Mouse (Mus musculus) stomach, embryonic 15.5 days (tissue): Measurements from ENCODE around the gene Vps35l. TPM values are rescaled to one million over a fixed set of nuclear protein-coding genes. Genes with fewer than 3 reads are reported as not detected.

Source experiments
- ATAC-seq: fragments of 200-750 bp; cut with Nextera tagmentation; 2 replicates; pipeline ENCODE4 v1.8.0; 2017; ENCODE audit warnings: low read depth, moderate number of reproducible peaks, moderate TSS enrichment; ENCODE audit not compliant: insufficient read depth, low FRiP score
- H3K27ac ChIP-seq: fragments of 300-500 bp; sonication (generic); 2 replicates; pipeline ENCODE4 v1.5.1; 2015; ENCODE audit warnings: mild to moderate bottlenecking, inconsistent platforms
- H3K27me3 ChIP-seq: fragments of 300-500 bp; sonication (generic); replicated peaks from 2 replicates; pipeline ENCODE4 v1.6.1; 2015; ENCODE audit warnings: inconsistent platforms
- H3K36me3 ChIP-seq: fragments of 300-500 bp; sonication (generic); 2 replicates; pipeline ENCODE4 v1.6.1; 2015; ENCODE audit warnings: inconsistent platforms
- H3K4me1 ChIP-seq: fragments of 300-500 bp; sonication (generic); 2 replicates; pipeline ENCODE4 v1.6.1; 2015; ENCODE audit warnings: inconsistent platforms
- H3K4me2 ChIP-seq: fragments of 300-500 bp; sonication (generic); 2 replicates; pipeline ENCODE4 v1.6.1; 2015; ENCODE audit warnings: mild to moderate bottlenecking, inconsistent platforms
- H3K4me3 ChIP-seq: fragments of 300-500 bp; sonication (generic); replicated peaks from 2 replicates; pipeline ENCODE4 v1.5.1; 2015; ENCODE audit warnings: inconsistent platforms
- H3K9ac ChIP-seq: fragments of 300-500 bp; sonication (generic); 2 replicates; pipeline ENCODE4 v1.6.1; 2015; ENCODE audit warnings: inconsistent platforms
- H3K9me3 ChIP-seq: fragments of 300-500 bp; sonication (generic); 2 replicates; pipeline ENCODE4 v1.6.1; 2016; ENCODE audit warnings: inconsistent platforms
- WGBS: fragments of 180-500 bp; shearing (Covaris S2); methylation state at CpG from one replicate; pipeline ENCODE4 v1.1.7; 2015; 5-methylcytosine and 5-hydroxymethylcytosine counted together
- polyA plus RNA-seq: library from polyadenylated mRNA; unstranded; fragments of >200 nt; fragmentation: Nextera tagmentation; extraction: Ambion mirVana; gene quantifications from 2 replicates; pipeline ENCODE4 v1.2.1, GENCODE M21; 2015

Gene Vps35l
- polyA plus RNA-seq, 1 experiment from 2014 or later: 52.7 TPM

- no peak overlapping the region for H3K27ac ChIP-seq
- H3K27me3 ChIP-seq: no peaks in the 10 kb centered on the region
- 0 out of 2 replicates have a peak, but pooled peaks cover 6% of the 10 kb centered on the region for H3K36me3 ChIP-seq
- H3K4me2 ChIP-seq: no peak overlapping the region
- no peak overlapping the region for H3K4me3 ChIP-seq
- no peaks in the 10 kb centered on the region for H3K4me1 ChIP-seq
- H3K9ac ChIP-seq: no peak overlapping the region
- WGBS: 84% methylated on average over 11 of the region's 11 CpGs
- no peaks in the 10 kb centered on the region for H3K9me3 ChIP-seq
- no peak for ATAC-seq
Measured at GRCm38 (mm10) chr7:118783305-118784001, 43.4 kb downstream of the Vps35l start.

DNA sequence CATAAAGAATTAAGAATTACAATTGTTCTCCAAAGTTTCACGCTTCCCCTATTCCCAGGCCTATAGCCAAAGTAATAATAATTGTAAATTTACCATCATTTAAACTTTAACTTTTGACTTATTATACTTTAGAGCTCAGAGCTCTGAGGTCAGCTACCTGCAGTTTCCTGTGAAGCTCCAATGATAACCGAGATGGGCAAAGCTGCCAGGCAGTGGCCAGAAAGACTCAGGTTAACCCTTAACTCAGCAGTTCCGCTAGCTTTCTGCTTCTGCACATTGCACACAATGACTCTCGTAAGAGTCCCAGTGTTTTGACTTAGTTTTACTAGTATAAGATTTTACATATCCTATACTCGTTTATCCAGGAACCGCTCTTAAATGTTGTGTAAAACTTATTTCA is 46.1 kb downstream of the Vps35l start:
- Histone ChIP-seq H3K4me2 (no peak overlapping the region), H3K4me3 (no peak overlapping the region), H3K36me3 (0 out of 2 replicates have a peak, but pooled peaks cover 3% of the 10 kb centered on the region), H3K9ac (no peak overlapping the region), H3K9me3 (no peaks in the 10 kb centered on the region), H3K27ac (no peak overlapping the region), H3K4me1 (no peaks in the 10 kb centered on the region), H3K27me3 (no peaks in the 10 kb centered on the region)
- WGBS: 87% methylated on average over 6 of the region's 6 CpGs
- ATAC-seq: no peak

- H3K4me1 ChIP-seq: no peaks in the 10 kb centered on the region
- no peak overlapping the region for H3K4me3 ChIP-seq
- H3K36me3 ChIP-seq: 0 out of 2 replicates have a peak, but pooled peaks cover 3% of the 10 kb centered on the region
- no peaks in the 10 kb centered on the region for H3K27me3 ChIP-seq
- H3K9me3 ChIP-seq: no peaks in the 10 kb centered on the region
- H3K9ac ChIP-seq: no peak overlapping the region
- H3K27ac ChIP-seq: no peak overlapping the region
- no peak for ATAC-seq
- no peak overlapping the region for H3K4me2 ChIP-seq
- WGBS: 94% methylated on average over 5 of the region's 5 CpGs
Measured at GRCm38 (mm10) chr7:118787326-118787725, 47.3 kb downstream of the Vps35l start.

DNA sequence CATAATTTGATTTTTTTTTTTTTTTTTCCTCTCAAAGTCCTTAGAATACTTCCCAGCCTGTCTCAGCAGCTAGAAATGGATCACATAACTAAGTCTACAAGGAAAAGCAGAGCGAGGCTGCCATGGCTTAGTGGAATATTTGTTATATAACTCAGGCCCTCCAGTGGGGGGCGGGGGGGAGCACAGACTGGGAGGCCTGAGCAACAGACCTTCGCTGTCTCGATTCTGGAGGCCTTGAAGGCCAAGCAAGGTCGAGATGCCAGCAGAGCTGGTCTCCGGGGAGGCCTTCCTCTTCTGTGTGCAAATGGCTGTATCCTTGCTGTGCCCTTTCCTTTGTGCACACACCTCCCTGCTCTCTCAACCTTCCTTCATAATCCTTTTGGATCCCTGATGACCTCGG is 48.5 kb downstream of the Vps35l start:
- WGBS: 60% methylated on average over 7 of the region's 7 CpGs
- ATAC-seq: no peak
- Histone ChIP-seq H3K9me3 (no peaks in the 10 kb centered on the region), H3K4me3 (no peak overlapping the region), H3K36me3 (0 out of 2 replicates have a peak, but pooled peaks cover 3% of the 10 kb centered on the region), H3K4me2 (no peak overlapping the region), H3K27ac (no peak overlapping the region), H3K9ac (no peak overlapping the region), H3K4me1 (no peaks in the 10 kb centered on the region), H3K27me3 (no peaks in the 10 kb centered on the region)

GRCm38 (mm10) chr7:118790292-118790691 is 50.3 kb downstream of the Vps35l start:
- Histone ChIP-seq H3K4me2 (no peak overlapping the region), H3K36me3 (peaks cover 5% of the 10 kb centered on the region; the same call in 1 of the 2 replicates), H3K9me3 (no peaks in the 10 kb centered on the region), H3K27ac (no peak overlapping the region), H3K9ac (no peak overlapping the region), H3K27me3 (no peaks in the 10 kb centered on the region), H3K4me3 (no peak overlapping the region), H3K4me1 (no peaks in the 10 kb centered on the region)
- no peak for ATAC-seq
- whole genome bisulfite sequencing: 81% methylated on average over 5 of the region's 5 CpGs

DNA sequence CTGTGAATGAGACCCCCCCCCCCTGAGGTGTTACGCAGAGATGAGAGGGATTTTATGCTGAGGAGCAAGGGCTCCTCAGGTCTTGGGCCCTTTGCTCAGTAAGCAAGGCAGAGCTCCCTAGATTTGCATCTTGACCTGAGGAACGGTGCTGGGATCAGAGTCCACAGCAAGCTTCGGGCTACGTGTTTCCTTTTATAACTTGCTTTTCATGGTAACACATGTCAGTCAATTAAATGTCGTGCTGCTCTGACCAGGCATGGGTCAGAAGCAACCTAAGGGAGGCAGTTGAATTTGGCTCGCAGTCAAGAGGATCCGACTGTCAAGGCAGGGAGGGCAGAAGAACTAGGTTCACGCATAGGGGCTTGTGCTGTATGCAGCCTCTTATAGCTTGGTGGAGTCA is 53.9 kb downstream of the Vps35l start:
- no peak overlapping the region for H3K4me3 ChIP-seq
- H3K36me3 ChIP-seq: peaks cover 5% of the 10 kb centered on the region; the same call in 1 of the 2 replicates
- H3K4me1 ChIP-seq: no peaks in the 10 kb centered on the region
- no peak overlapping the region for H3K27ac ChIP-seq
- H3K9me3 ChIP-seq: no peaks in the 10 kb centered on the region
- H3K4me2 ChIP-seq: no peak overlapping the region
- ATAC-seq: no peak
- no peaks in the 10 kb centered on the region for H3K27me3 ChIP-seq
- H3K9ac ChIP-seq: no peak overlapping the region
- 89% methylated on average over 8 of the region's 8 CpGs for WGBS

GRCm38 (mm10) chr7:118795779-118796178 is 55.8 kb downstream of the Vps35l start:
- H3K27me3 ChIP-seq: no peaks in the 10 kb centered on the region
- ATAC-seq: no peak
- no peaks in the 10 kb centered on the region for H3K4me1 ChIP-seq
- no peak overlapping the region for H3K4me3 ChIP-seq
- no peak overlapping the region for H3K27ac ChIP-seq
- no peak overlapping the region for H3K4me2 ChIP-seq
- no peaks in the 10 kb centered on the region for H3K9me3 ChIP-seq
- H3K9ac ChIP-seq: no peak overlapping the region
- WGBS: 93% methylated on average over 8 of the region's 8 CpGs
- peaks cover 18% of the 10 kb centered on the region; the same call in 1 of the 2 replicates for H3K36me3 ChIP-seq

GRCm38 (mm10) chr7:118796838-118797237 is 56.8 kb downstream of the Vps35l start:
- H3K9me3 ChIP-seq: no peaks in the 10 kb centered on the region
- 90% methylated on average over 9 of the region's 9 CpGs for WGBS
- H3K4me1 ChIP-seq: no peaks in the 10 kb centered on the region
- H3K4me2 ChIP-seq: no peak overlapping the region
- H3K27ac ChIP-seq: no peak overlapping the region
- no peak for ATAC-seq
- no peak overlapping the region for H3K9ac ChIP-seq
- H3K4me3 ChIP-seq: no peak overlapping the region
- H3K27me3 ChIP-seq: no peaks in the 10 kb centered on the region
- peaks cover 18% of the 10 kb centered on the region; the same call in 1 of the 2 replicates for H3K36me3 ChIP-seq

GRCm38 (mm10) chr7:118797600-118797999 is 57.6 kb downstream of the Vps35l start:
- ATAC-seq: no peak
- WGBS: 74% methylated on average over 7 of the region's 7 CpGs
- Histone ChIP-seq H3K4me2 (no peak overlapping the region), H3K4me1 (no peaks in the 10 kb centered on the region), H3K9ac (no peak overlapping the region), H3K27ac (no peak overlapping the region), H3K36me3 (peaks cover 22% of the 10 kb centered on the region), H3K9me3 (no peaks in the 10 kb centered on the region), H3K27me3 (no peaks in the 10 kb centered on the region), H3K4me3 (no peak overlapping the region)

- WGBS: 81% methylated on average over 6 of the region's 6 CpGs
- peaks cover 22% of the 10 kb centered on the region for H3K36me3 ChIP-seq
- ATAC-seq: no peak
- no peaks in the 10 kb centered on the region for H3K9me3 ChIP-seq
- no peaks in the 10 kb centered on the region for H3K27me3 ChIP-seq
- H3K4me3 ChIP-seq: no peak overlapping the region
- no peaks in the 10 kb centered on the region for H3K4me1 ChIP-seq
- no peak overlapping the region for H3K27ac ChIP-seq
- no peak overlapping the region for H3K4me2 ChIP-seq
- no peak overlapping the region for H3K9ac ChIP-seq
Measured at GRCm38 (mm10) chr7:118798105-118798570, 58.1 kb downstream of the Vps35l start.

DNA sequence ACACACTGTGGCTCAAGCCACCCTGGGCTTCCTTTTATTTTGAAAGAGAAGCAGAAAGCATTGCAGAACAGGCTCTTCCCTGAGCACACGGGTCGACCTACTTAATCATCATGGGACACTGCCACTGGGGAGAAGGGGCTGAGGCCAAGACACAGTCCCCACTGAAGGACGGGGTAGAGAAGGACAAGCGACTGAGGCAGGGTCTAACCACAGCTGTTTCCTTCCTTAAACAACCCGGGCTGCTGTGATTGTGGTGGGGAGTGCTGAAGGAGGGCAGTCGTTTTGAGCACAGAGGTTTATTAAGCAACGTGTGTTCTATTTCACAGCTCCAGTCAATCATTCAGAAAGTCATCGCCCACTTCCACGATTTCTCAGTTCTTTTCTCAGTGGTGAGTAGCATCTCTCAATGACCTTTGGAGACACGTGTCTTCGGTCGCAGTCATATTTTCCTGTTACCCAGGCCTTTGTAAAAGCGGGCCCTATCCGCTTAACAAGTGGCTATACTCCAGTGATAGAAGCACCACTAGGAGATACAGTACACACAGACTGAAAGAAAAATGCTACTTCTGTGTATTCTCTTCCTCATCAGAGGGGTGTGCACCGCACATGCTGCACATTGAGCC is 60.2 kb downstream of the Vps35l start:
- no peaks in the 10 kb centered on the region for H3K27me3 ChIP-seq
- H3K9ac ChIP-seq: no peak overlapping the region
- H3K4me3 ChIP-seq: no peak overlapping the region
- WGBS: 83% methylated on average over 15 of the region's 15 CpGs
- H3K36me3 ChIP-seq: peaks cover 17% of the 10 kb centered on the region; the same call in 1 of the 2 replicates
- no peak for ATAC-seq
- H3K4me1 ChIP-seq: no peaks in the 10 kb centered on the region
- no peak overlapping the region for H3K4me2 ChIP-seq
- H3K9me3 ChIP-seq: no peaks in the 10 kb centered on the region
- no peak overlapping the region for H3K27ac ChIP-seq

- no peak for ATAC-seq
- Histone ChIP-seq H3K9ac (no peak overlapping the region), H3K27me3 (no peaks in the 10 kb centered on the region), H3K4me1 (0 out of 2 replicates have a peak, but pooled peaks cover 2% of the 10 kb centered on the region), H3K27ac (no peak overlapping the region), H3K36me3 (peaks cover 17% of the 10 kb centered on the region; the same call in 1 of the 2 replicates), H3K4me3 (no peak overlapping the region), H3K4me2 (no peak overlapping the region), H3K9me3 (no peaks in the 10 kb centered on the region)
- 80% methylated on average over 3 of the region's 3 CpGs for WGBS
Measured at GRCm38 (mm10) chr7:118801791-118802190, 61.8 kb downstream of the Vps35l start.
